Mouse (Mus musculus): ENCODE results near the gene Ppip5k1. TPM values are rescaled to one million over a fixed set of nuclear protein-coding genes. Genes with fewer than 3 reads are reported as not detected.

The Ppip5k1 gene
- polyA plus RNA-seq, 1 experiment from 2014 or later = 48.5 TPM

- peak; percentile 39 for DNase-seq (ENCODE audit: low read depth, low spot score)
- CTCF ChIA-PET = no interaction called here
Measured at GRCm38 (mm10) chr2:121288901-121289729, 66.1 kb downstream of the Ppip5k1 start, which contains the start of gene Map1a. Gene Map1a (plus strand): TSS chr2:121289600.

GRCm38 (mm10) chr2:121287850-121288249 lies 67.3 kb downstream of the Ppip5k1 start:
- ChIA-PET CTCF (no interaction called here), POLR2A (no interaction called here)
- DNase-seq (ENCODE audit: low read depth, low spot score) = no peak
- no peak for TF ChIP-seq CTCF (IDR thresholded peaks at IDR 0.05)
- H3K27me3 ChIP-seq = peaks cover 3% of the 10 kb centered on the region
- in situ Hi-C loops (cut with MboI; ENCODE audit: low pct_unique_long_range_greater_than_20kb) = no loop called here
- no peak for ATAC-seq

More at GRCm38 (mm10) chr2:121288901-121289729, 66.1 kb downstream of the Ppip5k1 start, which contains the start of gene Map1a:
- POLR2A ChIA-PET = interaction anchor here (0.6 to 1.6 kb wide), 2 partner anchors 12 to 185 kb away, joined by 3 read pairs; partner anchors contain the start of gene Mfap1b
- ATAC-seq = peak; percentile 92
- TF ChIP-seq CTCF (IDR thresholded peaks at IDR 0.05) = no peak
- peaks cover 3% of the 10 kb centered on the region for H3K27me3 ChIP-seq
- in situ Hi-C loops (cut with MboI; ENCODE audit: low pct_unique_long_range_greater_than_20kb) = no loop called here

- ATAC-seq = no peak
- in situ Hi-C loops (cut with MboI; ENCODE audit: low pct_unique_long_range_greater_than_20kb) = no loop called here
- ChIA-PET CTCF (no interaction called here), POLR2A (interaction anchor here (0.6 kb wide), 1 partner anchor 42 kb away, joined by 4 read pairs; no protein-coding TSS in a partner anchor)
- TF ChIP-seq CTCF (IDR thresholded peaks at IDR 0.05) = no peak
- H3K27me3 ChIP-seq = peaks cover 6% of the 10 kb centered on the region
- DNase-seq (ENCODE audit: low read depth, low spot score) = no peak
Measured at GRCm38 (mm10) chr2:121271928-121272516, 83.2 kb downstream of the Ppip5k1 start.

DNA sequence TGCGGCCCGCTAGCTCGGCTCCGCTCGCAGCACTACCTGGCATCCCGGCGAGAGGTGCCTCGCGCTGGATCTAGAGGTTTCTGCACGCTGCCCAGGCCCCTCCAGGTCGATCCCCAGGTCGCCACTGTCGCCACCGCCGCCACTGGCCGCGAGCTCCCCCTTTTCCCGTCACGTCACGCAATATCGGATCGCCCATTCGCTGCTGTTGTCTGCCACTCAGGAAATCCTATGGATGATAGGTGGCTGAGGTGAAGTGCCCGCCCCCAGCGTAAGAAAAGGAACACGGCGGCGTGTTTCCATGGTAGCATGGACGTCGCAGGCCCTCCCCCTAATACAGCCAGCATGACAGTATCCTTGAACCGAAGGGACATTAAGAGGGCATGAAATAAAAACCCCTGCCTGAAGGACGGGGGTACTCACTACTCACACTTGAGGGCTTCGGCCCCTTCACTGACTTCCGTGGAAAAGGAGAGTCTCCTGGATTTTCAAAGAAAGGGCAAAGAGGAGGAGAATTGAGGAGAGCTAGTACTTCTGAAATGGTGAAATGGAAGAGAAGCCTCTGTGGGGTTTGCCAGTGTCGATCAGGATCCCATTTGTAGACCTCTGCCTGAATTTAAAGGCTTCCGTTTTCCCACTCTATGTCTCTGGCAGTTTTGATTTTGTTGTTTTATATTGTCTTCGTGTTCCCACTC lies 83.8 kb downstream of the Ppip5k1 start, which contains the start of gene Trp53bp1:
Gene Trp53bp1, minus strand, starts transcription at position 172 of the 692 bp plus-strand sequence.
- DNase-seq (ENCODE audit: low read depth, low spot score) = peak; percentile 63
- in situ Hi-C loops (cut with MboI; ENCODE audit: low pct_unique_long_range_greater_than_20kb) = no loop called here
- peaks cover 6% of the 10 kb centered on the region for H3K27me3 ChIP-seq
- CTCF ChIA-PET = no interaction called here
- POLR2A ChIA-PET = interaction anchor here (0.6 kb wide), 1 partner anchor 42 kb away, joined by 4 read pairs; no protein-coding TSS in a partner anchor
- no peak for TF ChIP-seq CTCF (IDR thresholded peaks at IDR 0.05)
- peak; percentile 93 for ATAC-seq

GRCm38 (mm10) chr2:121270521-121271235 lies 84.5 kb downstream of the Ppip5k1 start:
- POLR2A ChIA-PET = no interaction called here
- peaks cover 6% of the 10 kb centered on the region for H3K27me3 ChIP-seq
- CTCF ChIA-PET = no interaction called here
- TF ChIP-seq CTCF (IDR thresholded peaks at IDR 0.05) = no peak
- ATAC-seq (peak; percentile 25), DNase-seq (ENCODE audit: low read depth, low spot score) (no peak)
- in situ Hi-C loops (cut with MboI; ENCODE audit: low pct_unique_long_range_greater_than_20kb) = no loop called here

GRCm38 (mm10) chr2:121268446-121268845 lies 86.8 kb downstream of the Ppip5k1 start:
- ATAC-seq (no peak), DNase-seq (ENCODE audit: low read depth, low spot score) (no peak)
- POLR2A ChIA-PET = no interaction called here
- in situ Hi-C loops (cut with MboI; ENCODE audit: low pct_unique_long_range_greater_than_20kb) = no loop called here
- CTCF ChIA-PET = no interaction called here
- no peak for TF ChIP-seq CTCF (IDR thresholded peaks at IDR 0.05)
- H3K27me3 ChIP-seq = no peaks in the 10 kb centered on the region

Other genes with a start within 250 kb of the Ppip5k1 start
- gene Tgm7, start 245.6 kb downstream of the Ppip5k1 start, polyA plus RNA-seq (2021) = not detected
- gene Adal, start 215.0 kb downstream of the Ppip5k1 start, polyA plus RNA-seq (2021) = 14.2 TPM
- gene Lcmt2, start 214.7 kb downstream of the Ppip5k1 start, polyA plus RNA-seq (2021) = 7.8 TPM
- 32.0 TPM for gene Tubgcp4, start 184.7 kb downstream of the Ppip5k1 start, polyA plus RNA-seq (2021)
- 13.5 TPM for gene Zscan29, start 184.3 kb downstream of the Ppip5k1 start, polyA plus RNA-seq (2021)
- gene Trp53bp1, start 84.0 kb downstream of the Ppip5k1 start, polyA plus RNA-seq (2021) = 58.4 TPM
- 1.4 TPM for gene Map1a, start 65.8 kb downstream of the Ppip5k1 start, polyA plus RNA-seq (2021)
- 3.1 TPM for gene Ckmt1, start 2.3 kb upstream of the Ppip5k1 start, polyA plus RNA-seq (2021)
- not detected for gene Strc, start 31.8 kb upstream of the Ppip5k1 start, polyA plus RNA-seq (2021)
- 942 TPM for gene Pdia3, start 58.4 kb upstream of the Ppip5k1 start, polyA plus RNA-seq (2021)
- gene Catsper2, start 58.4 kb upstream of the Ppip5k1 start, polyA plus RNA-seq (2021) = 2.2 TPM
- gene Ell3, start 88.9 kb upstream of the Ppip5k1 start, polyA plus RNA-seq (2021) = 1.6 TPM
- 667 TPM for gene Serf2, start 93.8 kb upstream of the Ppip5k1 start, polyA plus RNA-seq (2021)
- gene Hypk, start 97.9 kb upstream of the Ppip5k1 start, polyA plus RNA-seq (2021) = 11.3 TPM
- gene Serinc4, start 101.4 kb upstream of the Ppip5k1 start, polyA plus RNA-seq (2021) = 0.68 TPM
- gene Mfap1b, start 118.7 kb upstream of the Ppip5k1 start, polyA plus RNA-seq (2021) = 35.3 TPM
- 31.4 TPM for gene Mfap1a, start 151.3 kb upstream of the Ppip5k1 start, polyA plus RNA-seq (2021)
- gene Wdr76, start 151.3 kb upstream of the Ppip5k1 start, polyA plus RNA-seq (2021) = 9.1 TPM